Mouse (Mus musculus): Measurements from ENCODE around the gene Zfp423. TPM values are rescaled to one million over a fixed set of nuclear protein-coding genes. Genes with fewer than 3 reads are reported as not detected.
A peak's percentile ranks its signal among the peaks of the same experiment; 100 is the strongest.

Zfp423 gene
- polyA plus RNA-seq, 1 experiment from 2014 or later = 0.98 TPM

DNA sequence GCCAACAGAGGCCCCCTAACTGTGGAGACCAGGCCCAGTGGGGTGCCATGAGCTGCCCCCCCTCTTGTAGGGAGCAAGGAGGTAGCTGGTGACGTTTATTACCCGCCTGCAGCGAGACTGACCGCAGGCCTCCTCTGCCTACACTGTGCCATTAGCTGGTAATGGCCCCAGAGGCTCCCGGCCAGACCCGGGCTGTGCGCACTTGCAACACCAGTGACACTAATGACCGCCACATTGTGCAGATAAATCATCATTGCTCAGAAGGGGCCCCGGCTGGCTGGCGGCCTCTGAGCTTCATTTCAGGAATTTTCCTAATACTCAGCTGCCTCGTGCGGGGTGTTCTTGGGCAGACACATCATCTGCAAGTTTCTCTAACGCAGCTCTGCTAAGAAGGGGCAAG, 206.7 kb downstream of the Zfp423 start:
- DNase-seq (ENCODE audit: low spot score) = no peak

DNA sequence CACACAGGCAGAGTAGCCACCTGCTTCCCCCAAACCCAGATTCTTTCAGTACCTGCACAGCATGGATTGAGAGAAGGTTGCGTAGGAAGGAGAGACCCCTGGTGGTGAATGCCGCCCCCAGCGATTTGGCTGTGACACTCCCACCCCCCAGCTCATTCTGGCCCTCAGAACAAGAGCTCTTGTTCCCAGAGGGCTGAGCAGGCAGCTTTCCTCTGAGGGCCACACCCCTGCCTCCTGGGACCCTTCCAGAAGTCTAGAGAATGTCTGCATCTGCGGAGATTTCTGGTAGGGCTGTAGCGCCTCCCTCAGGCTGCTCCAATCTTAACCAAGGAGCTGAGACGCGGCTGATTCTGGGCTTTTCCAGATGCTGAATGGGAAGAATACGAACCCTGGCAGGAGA, 211.8 kb downstream of the Zfp423 start:
- DNase-seq (ENCODE audit: low spot score) = no peak

DNA sequence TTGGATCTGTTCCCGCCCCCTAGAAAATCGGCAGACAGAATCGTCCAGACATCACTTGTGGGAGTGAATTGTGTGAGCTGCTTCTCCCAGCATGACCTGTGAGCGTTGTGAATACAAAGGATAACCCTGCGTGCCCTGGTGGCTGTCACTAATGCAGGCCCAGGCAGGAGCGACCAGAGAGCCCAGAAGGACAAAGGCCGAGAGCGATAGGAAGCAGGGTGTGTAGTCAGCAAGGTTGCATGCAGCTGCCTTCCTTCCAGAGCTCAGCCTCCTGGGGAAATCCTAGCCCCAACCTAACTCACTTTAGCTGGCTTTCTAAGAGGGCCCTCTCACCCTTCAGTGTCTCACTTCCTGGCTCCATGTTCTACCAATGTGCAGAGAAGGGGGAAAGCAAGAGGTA, 212.3 kb downstream of the Zfp423 start:
- DNase-seq (ENCODE audit: low spot score) = no peak

- DNase-seq (ENCODE audit: low spot score) = no peak
Observed at GRCm38 (mm10) chr8:87746072-87746471, 213.3 kb downstream of the Zfp423 start.

- DNase-seq (ENCODE audit: low spot score) = no peak
Observed at GRCm38 (mm10) chr8:87745125-87745698, 214.2 kb downstream of the Zfp423 start.

- no peak for DNase-seq (ENCODE audit: low spot score)
Observed at GRCm38 (mm10) chr8:87744556-87744955, 214.8 kb downstream of the Zfp423 start.

GRCm38 (mm10) chr8:87742016-87742415, 217.4 kb downstream of the Zfp423 start:
- DNase-seq (ENCODE audit: low spot score) = no peak

DNA sequence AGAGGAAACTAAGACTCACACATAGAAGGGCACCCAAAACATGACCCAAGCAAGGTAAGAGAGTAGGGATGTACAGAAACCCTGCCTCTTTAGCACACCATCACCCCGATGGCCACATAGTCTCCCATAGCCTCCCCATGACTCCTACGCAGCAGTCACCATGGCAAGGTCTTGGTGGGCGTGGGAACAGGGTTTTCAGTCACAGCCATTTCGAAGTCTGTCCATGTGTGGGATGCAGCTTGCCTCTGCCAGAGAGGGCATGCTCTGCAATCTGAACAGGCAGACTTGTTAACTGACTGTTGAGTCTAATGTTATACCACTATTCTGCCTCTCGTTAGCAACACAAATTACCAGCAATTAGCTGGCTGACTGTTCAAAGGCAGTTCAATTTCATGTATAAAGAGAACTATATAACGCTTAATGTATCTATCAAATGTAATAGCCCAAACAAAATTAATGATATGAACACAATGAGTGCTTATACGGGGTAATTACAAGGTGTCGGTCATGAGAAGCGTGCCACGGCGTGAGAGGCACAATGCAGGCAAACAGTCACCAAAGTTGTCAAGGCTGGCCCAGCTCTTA, 218.4 kb downstream of the Zfp423 start:
- DNase-seq (ENCODE audit: low spot score) = no peak

DNA sequence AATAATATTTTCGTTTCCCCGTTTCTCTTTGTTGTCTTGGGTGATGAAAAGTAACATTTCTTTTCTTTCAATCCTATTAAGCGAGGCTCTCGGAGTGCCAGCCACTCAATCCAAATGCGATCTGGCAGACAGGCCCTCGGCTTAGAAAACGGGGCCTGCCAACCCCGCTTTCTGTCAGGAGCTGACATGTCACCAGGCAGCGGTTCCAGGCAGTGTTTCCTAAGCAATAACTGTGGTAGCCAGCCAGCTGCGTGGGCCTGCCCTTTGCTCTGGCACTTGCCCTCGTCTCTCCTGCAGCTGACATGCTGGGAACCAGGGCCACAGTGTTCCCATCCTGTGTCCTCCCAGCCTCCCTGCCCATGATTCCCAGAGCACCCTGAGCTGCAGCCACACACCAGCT, 221.5 kb downstream of the Zfp423 start:
- no peak for DNase-seq (ENCODE audit: low spot score)

DNA sequence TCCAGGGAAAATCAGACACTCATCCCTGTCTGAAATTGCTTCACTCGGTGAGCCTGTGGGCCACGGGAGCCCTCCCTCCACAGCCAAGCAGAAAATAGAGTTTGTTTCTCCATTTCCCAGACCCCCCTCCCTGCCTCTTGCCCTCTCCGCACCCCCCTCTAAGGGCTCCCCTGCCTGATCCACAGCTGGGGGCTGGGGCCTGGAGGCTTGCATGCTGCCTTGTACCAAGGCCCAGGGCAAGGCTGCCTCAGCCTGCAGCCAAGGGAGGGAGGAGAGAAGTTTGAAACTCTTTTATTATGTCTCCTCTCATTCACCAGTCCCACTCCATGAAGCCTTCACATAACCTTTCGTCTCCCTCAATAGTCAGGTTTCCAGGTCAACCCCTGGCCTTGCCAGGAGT, 224.5 kb downstream of the Zfp423 start:
- no peak for DNase-seq (ENCODE audit: low spot score)

DNA sequence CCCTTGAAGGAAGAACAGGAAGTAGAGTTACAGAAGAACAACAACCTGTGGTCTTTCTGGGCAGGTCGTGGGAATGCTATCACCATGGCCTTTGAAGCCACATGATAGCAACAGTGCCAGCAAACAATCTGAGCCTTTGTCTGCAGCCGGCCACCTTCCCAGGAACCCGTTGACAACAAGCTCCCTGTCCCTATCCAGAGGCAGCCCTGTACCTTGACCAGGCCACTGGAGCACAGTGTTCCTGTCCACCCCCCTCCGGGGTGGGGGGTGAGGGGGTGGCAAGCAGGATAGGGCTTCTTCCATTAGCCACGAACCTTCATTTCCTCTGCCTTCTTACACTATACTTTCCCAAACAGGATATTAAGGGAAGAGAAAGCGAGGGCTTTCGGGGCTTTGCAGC, 224.9 kb downstream of the Zfp423 start:
- no peak for DNase-seq (ENCODE audit: low spot score)

DNA sequence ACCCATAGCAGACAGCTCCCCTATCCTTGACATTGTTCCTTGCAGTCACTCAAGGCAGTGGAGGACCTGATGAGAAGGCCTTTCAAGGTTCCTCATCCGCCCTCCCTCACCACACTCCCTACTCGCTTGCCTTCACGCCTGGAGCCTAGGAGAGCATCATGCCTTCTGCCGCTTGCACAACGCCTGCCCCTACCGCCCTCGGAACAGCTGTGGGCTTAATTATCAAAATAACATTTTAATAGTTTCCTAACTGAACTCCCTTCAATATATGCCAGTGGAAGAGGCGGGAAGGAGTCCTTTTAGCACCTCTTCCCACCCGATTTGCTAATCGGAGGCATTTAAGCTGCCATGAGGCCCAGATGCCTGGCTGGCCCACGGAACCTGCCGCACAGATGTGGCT, 228.3 kb downstream of the Zfp423 start:
- no peak for DNase-seq (ENCODE audit: low spot score)

GRCm38 (mm10) chr8:87723015-87723414, 236.4 kb downstream of the Zfp423 start:
- DNase-seq (ENCODE audit: low spot score) = no peak

GRCm38 (mm10) chr8:87719137-87719815, 240.1 kb downstream of the Zfp423 start:
- DNase-seq (ENCODE audit: low spot score) = no peak

DNA sequence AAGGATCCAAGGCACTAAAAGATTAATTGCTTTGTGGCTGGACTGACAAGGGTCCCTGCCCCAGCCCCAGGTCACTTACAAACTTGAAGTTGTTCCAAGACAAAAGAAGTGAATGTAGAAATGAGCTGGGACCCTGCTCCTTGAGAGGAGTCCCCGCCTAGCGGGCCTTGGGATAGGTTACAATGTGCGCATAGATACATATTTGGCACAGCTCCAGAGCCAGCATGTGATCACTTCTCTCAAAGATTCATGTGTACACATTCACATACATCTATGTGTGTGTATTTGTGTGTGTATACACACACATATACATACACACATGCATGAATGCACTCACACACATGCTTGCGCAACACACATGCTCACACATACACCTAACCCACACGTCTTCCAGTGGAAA, 241.9 kb downstream of the Zfp423 start:
- DNase-seq (ENCODE audit: low spot score) = no peak

- no peak for DNase-seq (ENCODE audit: low spot score)
Observed at GRCm38 (mm10) chr8:87716726-87717248, 242.6 kb downstream of the Zfp423 start.

DNA sequence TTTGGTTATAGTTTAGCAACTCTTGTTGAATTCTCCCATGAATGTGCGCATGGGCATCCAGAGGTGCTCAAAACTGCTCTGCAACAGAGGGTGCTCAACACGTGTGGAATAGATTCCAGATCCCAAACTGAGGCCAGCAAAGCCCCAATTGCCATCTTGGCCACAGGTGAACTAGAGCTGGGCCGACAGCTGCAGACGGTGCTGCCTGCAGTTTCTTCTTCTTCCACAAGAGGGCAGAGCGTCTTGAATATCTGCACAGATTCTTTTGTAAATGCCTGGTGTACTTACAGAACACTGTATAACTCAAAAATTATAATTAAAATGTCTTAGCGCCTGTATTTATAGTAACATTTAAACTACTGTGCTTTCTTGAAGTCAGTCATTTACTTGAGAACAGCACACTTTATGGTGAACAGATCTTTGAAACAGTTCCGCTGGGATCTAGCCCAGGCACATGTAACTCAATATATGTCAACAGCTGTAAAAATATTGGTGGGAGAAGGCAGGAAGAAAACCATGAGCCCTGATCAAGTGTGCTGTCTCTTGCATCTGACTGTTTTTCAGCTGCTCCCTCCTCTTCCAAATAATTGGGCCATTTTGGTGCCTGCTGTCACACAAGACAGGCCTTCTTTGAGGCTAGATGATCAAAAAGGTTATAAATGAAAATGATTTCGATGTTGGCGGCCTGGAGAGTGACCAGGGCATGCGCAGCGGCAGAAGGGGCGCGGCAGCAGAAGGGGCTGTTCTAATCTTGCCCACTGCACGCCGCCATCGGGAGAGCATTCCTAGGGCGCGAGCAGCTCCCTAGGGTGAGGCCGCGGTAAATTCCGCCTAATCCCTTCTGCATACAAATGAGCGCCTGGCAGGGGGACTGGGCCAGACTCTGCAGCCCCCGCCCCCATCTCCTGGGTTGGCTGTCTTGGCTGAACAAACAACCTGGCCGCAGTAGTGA, 243.4 kb downstream of the Zfp423 start:
- peak; percentile 60 for DNase-seq (ENCODE audit: low spot score)

DNA sequence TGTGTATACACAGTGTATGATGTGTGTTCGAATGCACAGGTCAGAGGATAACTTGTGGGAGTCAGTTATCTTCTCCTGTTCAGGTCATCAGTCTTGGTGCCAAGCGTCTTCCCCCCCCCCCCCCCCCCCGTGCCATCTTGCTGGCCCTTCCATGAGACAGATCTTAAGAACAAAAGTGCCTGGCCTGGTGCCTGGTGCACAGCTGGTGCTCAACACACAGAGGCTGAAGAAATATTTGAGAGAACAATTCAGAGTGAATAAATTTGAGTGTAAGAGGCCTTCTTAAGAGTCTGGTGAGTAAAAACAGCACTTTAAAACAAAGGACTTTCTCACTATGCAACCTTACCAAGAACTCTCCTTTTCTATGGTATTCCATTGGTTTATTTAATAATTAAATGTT, 245.4 kb downstream of the Zfp423 start:
- no peak for DNase-seq (ENCODE audit: low spot score)

DNA sequence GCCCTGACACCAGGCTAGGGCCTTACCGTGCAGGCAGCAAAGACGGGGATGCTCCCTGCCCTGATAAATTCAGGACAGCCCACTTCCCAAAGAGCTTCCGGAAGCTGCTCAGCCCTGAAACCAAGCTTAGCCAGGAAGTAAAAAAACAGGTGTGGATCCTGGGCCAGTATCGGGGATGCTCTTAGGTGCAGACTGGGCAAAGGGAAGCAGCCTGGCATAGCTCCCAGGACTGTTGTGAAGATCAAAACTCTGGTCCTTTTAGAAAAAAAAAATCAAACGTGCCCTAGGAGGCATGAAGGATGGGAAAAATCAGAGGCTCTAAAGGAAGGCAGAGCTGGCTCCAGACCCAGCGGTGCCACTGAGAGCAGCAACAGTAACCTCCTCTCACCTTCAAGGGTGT, 247.4 kb downstream of the Zfp423 start:
- no peak for DNase-seq (ENCODE audit: low spot score)

DNA sequence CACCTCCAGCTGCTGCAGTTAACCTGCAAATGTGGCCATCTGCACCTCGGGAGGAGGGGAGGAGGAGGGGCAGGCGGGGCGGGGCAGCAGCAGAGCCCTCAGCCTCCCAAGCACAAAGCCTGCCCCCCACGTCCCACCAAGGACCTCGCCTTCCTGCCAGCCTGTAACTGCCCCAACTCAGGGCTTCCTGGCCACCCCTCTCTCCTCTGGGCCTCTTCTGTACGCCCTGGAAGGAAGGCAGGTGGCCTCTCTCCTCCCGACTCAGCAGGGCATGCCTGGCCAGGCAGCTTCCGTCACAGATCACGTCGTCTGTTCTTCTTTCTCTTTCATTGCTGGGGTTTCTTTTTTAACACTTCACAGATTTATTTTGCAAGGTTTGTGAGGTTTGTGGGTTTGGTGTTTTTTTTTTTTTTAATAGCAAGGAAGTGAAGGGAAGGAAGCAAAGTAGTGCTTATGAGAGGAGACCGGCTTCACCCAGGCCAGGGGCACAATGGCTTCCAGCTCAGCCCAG, 251.2 kb downstream of the Zfp423 start:
- peak; percentile 35 for DNase-seq (ENCODE audit: low spot score)

GRCm38 (mm10) chr8:87707176-87707575, 252.2 kb downstream of the Zfp423 start:
- no peak for DNase-seq (ENCODE audit: low spot score)

All from thymus, postnatal 0 days (tissue).